Mouse (Mus musculus) G1E (cell line): ENCODE data around the gene Rasgef1b. TPM values are rescaled to one million over a fixed set of nuclear protein-coding genes. Genes with fewer than 3 reads are reported as not detected.

Experiments
- ATAC-seq: 2 replicates; pipeline ENCODE4 v1.8.0; 2016; ENCODE audit warnings: mild to moderate bottlenecking; ENCODE audit not compliant: insufficient number of reproducible peaks, poor library complexity, low FRiP score, severe bottlenecking; ENCODE audit errors: extremely low read depth
- DNase-seq: peaks from one replicate; pipeline ENCODE4 v3.0.0; 2012; ENCODE audit warnings: low spot score
- H3K27me3 ChIP-seq: 2 replicates; pipeline ENCODE4 v1.6.1; 2012; ENCODE audit warnings: mild to moderate bottlenecking, low read length, inconsistent platforms; ENCODE audit not compliant: insufficient read depth
- H3K36me3 ChIP-seq: replicated peaks from 2 replicates; pipeline ENCODE3; 2012; ENCODE audit warnings: mild to moderate bottlenecking, inconsistent platforms
- H3K4me1 ChIP-seq: 2 replicates; pipeline ENCODE4 v1.6.1; 2012; ENCODE audit warnings: low read depth, low read length, inconsistent platforms, mixed read lengths; ENCODE audit not compliant: insufficient read depth
- H3K4me3 ChIP-seq: 2 replicates; pipeline ENCODE4 v1.5.1; 2012; ENCODE audit warnings: low read depth, mild to moderate bottlenecking, inconsistent platforms, low read length, moderate library complexity, mixed read lengths
- H3K9me3 ChIP-seq: replicated peaks from 2 replicates; pipeline ENCODE4 v1.6.1; 2012; ENCODE audit warnings: inconsistent platforms
- CTCF ChIP-seq: IDR thresholded peaks from 2 replicates; pipeline ENCODE4 v1.5.1; 2012; ENCODE audit warnings: low read depth, low read length, inconsistent platforms, mixed read lengths
- GATA1 ChIP-seq: IDR thresholded peaks from 2 replicates; pipeline ENCODE4 v1.6.1; 2012; ENCODE audit warnings: borderline replicate concordance, low read length, inconsistent platforms, mixed read lengths
- GATA2 ChIP-seq: IDR thresholded peaks from 2 replicates; pipeline ENCODE4 v1.6.1; 2012; ENCODE audit warnings: low read depth, low read length, inconsistent platforms, borderline replicate concordance
- POLR2AphosphoS5 ChIP-seq: IDR thresholded peaks from 2 replicates; pipeline ENCODE4 v1.6.1; 2012; ENCODE audit warnings: low read depth, low read length, inconsistent platforms; ENCODE audit not compliant: insufficient replicate concordance
- TAL1 ChIP-seq: conservative IDR thresholded peaks from 2 replicates; pipeline ENCODE4 v1.6.1; 2012; ENCODE audit warnings: low read depth, low read length, inconsistent platforms, mixed read lengths
- polyA plus RNA-seq: library from polyadenylated mRNA; stranded (reverse); fragments of >175 nt; gene quantifications from 2 replicates; pipeline ENCODE4 v1.2.3, GENCODE M21; 2012
- total RNA-seq, 2 experiments: library from RNA; stranded (forward) in 1 of 2; stranded (reverse) in 1 of 2; fragments of 200-1000 nt in 1 of 2; fragments of >200 nt in 1 of 2; fragmentation: Nextera tagmentation in 1 of 2; gene quantifications; 2 replicates each; pipeline ENCODE4 v1.2.3; 2014 to 2017

Rasgef1b gene
- total and polyA plus RNA-seq, 3 experiments = 0.38 TPM; not detected in 2

DNA sequence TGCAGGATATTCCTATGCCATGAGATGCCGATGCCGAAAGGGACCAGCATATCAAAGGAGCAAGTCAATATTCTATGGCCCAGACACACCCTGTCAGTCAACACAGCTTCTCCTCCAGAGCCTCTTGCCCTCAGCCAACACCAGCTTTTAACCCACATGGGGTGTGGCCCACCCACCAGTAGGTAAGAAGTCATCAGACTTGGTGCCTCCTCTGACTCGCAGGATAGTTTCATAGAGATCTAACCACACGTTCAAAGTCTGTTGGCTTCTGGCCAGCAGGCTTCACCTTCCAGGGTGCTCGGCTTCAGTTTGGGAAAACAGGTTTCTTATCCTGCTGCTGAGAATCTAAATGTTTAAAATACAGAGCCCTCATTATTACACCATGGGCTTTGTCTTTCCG lies 399.8 kb downstream of the Rasgef1b start:
- no peak for TF ChIP-seq GATA1
- TF ChIP-seq GATA2 = no peak
- no peak for TF ChIP-seq TAL1
- no peak for TF ChIP-seq CTCF
- TF ChIP-seq POLR2AphosphoS5 = no peak
- Histone ChIP-seq H3K4me3 (no peak overlapping the region), H3K4me1 (no peaks in the 10 kb centered on the region), H3K9me3 (peaks cover 50% of the 10 kb centered on the region), H3K27me3 (no peaks in the 10 kb centered on the region), H3K36me3 (no peaks in the 10 kb centered on the region)
- no peak for DNase-seq
- no peak for ATAC-seq

DNA sequence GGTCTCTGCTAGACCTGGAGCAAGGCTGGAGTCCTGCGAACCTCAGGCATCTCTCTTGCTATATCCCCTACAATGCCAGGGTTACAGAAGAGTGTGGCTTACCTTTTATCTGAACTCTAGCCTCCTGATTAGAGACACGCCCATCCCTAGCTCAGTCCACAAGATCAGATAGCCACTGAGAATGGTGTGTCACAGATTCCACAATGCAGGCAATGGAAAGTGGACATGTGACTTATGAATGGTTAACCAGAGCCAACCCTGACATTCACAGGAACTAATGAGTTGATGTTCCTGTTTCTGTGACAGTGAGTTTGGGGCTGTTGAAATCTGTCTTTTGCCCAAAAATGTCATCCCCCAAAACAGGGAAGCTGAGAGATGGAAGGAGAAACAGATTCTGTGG lies 401.8 kb downstream of the Rasgef1b start:
- DNase-seq (no peak), ATAC-seq (no peak)
- no peaks in the 10 kb centered on the region for H3K4me1 ChIP-seq

GRCm38 (mm10) chr5:99325301-99325700 lies 403.6 kb downstream of the Rasgef1b start:
- H3K9me3 ChIP-seq = peaks cover 33% of the 10 kb centered on the region
- no peaks in the 10 kb centered on the region for H3K4me1 ChIP-seq
- H3K4me3 ChIP-seq = no peak overlapping the region
- no peaks in the 10 kb centered on the region for H3K36me3 ChIP-seq
- no peak for TF ChIP-seq POLR2AphosphoS5
- TF ChIP-seq CTCF = no peak
- no peak for TF ChIP-seq GATA2
- no peak for TF ChIP-seq GATA1
- TF ChIP-seq TAL1 = no peak
- ATAC-seq (no peak), DNase-seq (no peak)
- no peaks in the 10 kb centered on the region for H3K27me3 ChIP-seq

More for the DNA sequence above, 401.8 kb downstream of the Rasgef1b start:
- no peaks in the 10 kb centered on the region for H3K36me3 ChIP-seq
- no peaks in the 10 kb centered on the region for H3K27me3 ChIP-seq
- no peak overlapping the region for H3K4me3 ChIP-seq
- H3K9me3 ChIP-seq = peaks cover 40% of the 10 kb centered on the region
- TF ChIP-seq GATA2 (no peak), CTCF (no peak), TAL1 (no peak), POLR2AphosphoS5 (no peak), GATA1 (no peak)

GRCm38 (mm10) chr5:99320783-99321182 lies 408.1 kb downstream of the Rasgef1b start:
- no peak overlapping the region for H3K4me3 ChIP-seq
- DNase-seq = no peak
- H3K4me1 ChIP-seq = no peaks in the 10 kb centered on the region
- ATAC-seq = no peak
- no peak for TF ChIP-seq GATA1
- no peak for TF ChIP-seq GATA2
- no peak for TF ChIP-seq POLR2AphosphoS5
- TF ChIP-seq TAL1 = no peak
- TF ChIP-seq CTCF = no peak
- peaks cover 27% of the 10 kb centered on the region; the same call in 1 of the 2 replicates for H3K9me3 ChIP-seq
- no peaks in the 10 kb centered on the region for H3K27me3 ChIP-seq
- H3K36me3 ChIP-seq = no peaks in the 10 kb centered on the region

GRCm38 (mm10) chr5:99297939-99298338 lies 430.9 kb downstream of the Rasgef1b start:
- no peak for DNase-seq

DNA sequence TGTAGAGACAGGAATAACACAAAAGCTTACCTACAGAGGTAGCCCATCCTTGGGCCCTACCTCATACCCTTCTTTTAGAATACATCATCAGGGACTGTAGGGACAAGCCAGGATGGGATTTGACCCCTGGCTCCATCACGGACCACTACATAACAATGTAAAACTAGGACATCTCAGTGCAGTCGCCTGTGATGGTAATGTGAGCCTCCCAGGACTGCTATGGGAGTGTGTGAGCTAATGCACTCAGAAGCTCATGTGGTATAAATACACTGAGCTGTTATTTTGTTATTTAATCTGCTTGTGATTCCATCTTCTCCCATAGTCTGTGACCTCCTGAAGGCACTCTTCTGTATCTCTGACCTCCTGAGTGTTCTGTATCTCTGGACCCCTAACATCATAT lies 432.5 kb downstream of the Rasgef1b start:
- ATAC-seq (no peak), DNase-seq (no peak)
- H3K9me3 ChIP-seq = peaks cover 49% of the 10 kb centered on the region
- H3K27me3 ChIP-seq = no peaks in the 10 kb centered on the region
- no peak overlapping the region for H3K4me3 ChIP-seq
- no peaks in the 10 kb centered on the region for H3K36me3 ChIP-seq
- no peaks in the 10 kb centered on the region for H3K4me1 ChIP-seq
- TF ChIP-seq POLR2AphosphoS5 (no peak), TAL1 (no peak), CTCF (no peak), GATA2 (no peak), GATA1 (no peak)

More at GRCm38 (mm10) chr5:99297939-99298338, 430.9 kb downstream of the Rasgef1b start:
- Histone ChIP-seq H3K27me3 (no peaks in the 10 kb centered on the region), H3K9me3 (peaks cover 45% of the 10 kb centered on the region), H3K4me1 (no peaks in the 10 kb centered on the region), H3K36me3 (no peaks in the 10 kb centered on the region), H3K4me3 (no peak overlapping the region)
- no peak for ATAC-seq
- TF ChIP-seq TAL1 (no peak), GATA1 (no peak), GATA2 (no peak), POLR2AphosphoS5 (no peak), CTCF (no peak)

DNA sequence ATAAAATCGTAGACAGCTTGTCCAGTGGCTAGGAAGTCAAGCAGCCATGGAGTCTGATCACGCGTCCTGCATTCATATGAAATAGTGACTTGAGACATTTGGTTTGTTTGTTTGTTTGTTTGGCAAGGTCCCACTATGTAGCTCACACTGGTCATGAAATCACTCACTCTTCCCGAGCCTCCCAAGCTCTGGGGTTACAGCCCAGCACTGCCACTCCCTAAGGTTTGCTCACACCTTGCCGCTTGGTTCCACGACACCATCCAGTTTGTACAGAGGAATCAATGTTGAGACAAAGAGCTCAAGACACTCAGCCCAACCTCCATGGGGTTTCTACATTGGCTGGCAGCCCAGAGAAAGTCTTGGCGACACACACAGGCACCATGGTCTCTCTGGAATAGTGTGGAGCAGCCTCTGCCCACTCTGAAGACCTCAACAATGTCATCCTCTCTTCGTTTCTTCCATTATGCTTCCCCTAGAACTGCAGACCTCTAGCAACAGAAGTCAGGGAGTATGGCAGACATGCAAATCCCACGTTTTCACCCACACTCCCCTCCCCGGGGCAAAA lies 436.5 kb downstream of the Rasgef1b start:
- Histone ChIP-seq H3K4me3 (no peak overlapping the region), H3K27me3 (no peaks in the 10 kb centered on the region), H3K4me1 (no peaks in the 10 kb centered on the region), H3K36me3 (no peaks in the 10 kb centered on the region), H3K9me3 (peaks cover 50% of the 10 kb centered on the region)
- no peak for DNase-seq
- no peak for ATAC-seq
- TF ChIP-seq POLR2AphosphoS5 (no peak), TAL1 (no peak), GATA1 (no peak), CTCF (no peak), GATA2 (no peak)
